Mouse (Mus musculus) embryonic facial prominence, embryonic 14.5 days (tissue): ENCODE results near the gene Eefsec. TPM values are rescaled to one million over a fixed set of nuclear protein-coding genes. Genes with fewer than 3 reads are reported as not detected.

ENCODE experiments used
- ATAC-seq: fragments of 200-750 bp; cut with Nextera tagmentation; 2 replicates; pipeline ENCODE4 v1.8.0; 2017; ENCODE audit warnings: low read depth, moderate number of reproducible peaks, moderate TSS enrichment
- DNase-seq: peaks from one replicate; pipeline ENCODE4 v3.0.0-alpha.2; 2015; ENCODE audit warnings: low spot score
- H3K27ac ChIP-seq: fragments of 300-500 bp; sonication (generic); replicated peaks from 2 replicates; pipeline ENCODE4 v1.5.1; 2014; ENCODE audit warnings: low read depth, mild to moderate bottlenecking, low read length, moderate library complexity
- H3K27me3 ChIP-seq: fragments of 300-500 bp; sonication (generic); replicated peaks from 2 replicates; pipeline ENCODE4 v1.6.1; 2014; ENCODE audit warnings: low read length; ENCODE audit not compliant: control insufficient read depth, insufficient read depth
- H3K36me3 ChIP-seq: fragments of 300-500 bp; sonication (generic); 2 replicates; pipeline ENCODE4 v1.6.1; 2014; ENCODE audit warnings: low read length, mixed read lengths; ENCODE audit not compliant: control insufficient read depth, insufficient read depth
- H3K4me1 ChIP-seq: fragments of 300-500 bp; sonication (generic); 2 replicates; pipeline ENCODE4 v1.6.1; 2014; ENCODE audit warnings: antibody characterized with exemption, low read length; ENCODE audit not compliant: control insufficient read depth, insufficient read depth
- H3K4me2 ChIP-seq: fragments of 300-500 bp; sonication (generic); 2 replicates; pipeline ENCODE4 v1.6.1; 2014; ENCODE audit warnings: low read depth, mild to moderate bottlenecking, low read length, moderate library complexity, mixed read lengths
- H3K4me3 ChIP-seq: fragments of 300-500 bp; sonication (generic); 2 replicates; pipeline ENCODE4 v1.5.1; 2014; ENCODE audit warnings: low read depth, mild to moderate bottlenecking, low read length
- H3K9ac ChIP-seq: fragments of 300-500 bp; sonication (generic); 2 replicates; pipeline ENCODE4 v1.6.1; 2014; ENCODE audit warnings: low read depth, mild to moderate bottlenecking, low read length, moderate library complexity, mixed read lengths
- H3K9me3 ChIP-seq: fragments of 300-500 bp; sonication (generic); 2 replicates; pipeline ENCODE4 v1.6.1; 2016; ENCODE audit warnings: low read length; ENCODE audit not compliant: control insufficient read depth
- WGBS: fragments of 180-500 bp; shearing (Covaris S2); extraction: QIAGEN DNeasy Blood & Tissue Kit; methylation state at CpG from one replicate; pipeline ENCODE4 v1.1.7; 2014; 5-methylcytosine and 5-hydroxymethylcytosine counted together
- polyA plus RNA-seq: library from polyadenylated mRNA; unstranded; fragments of >200 nt; fragmentation: Nextera tagmentation; extraction: Ambion mirVana; gene quantifications from 2 replicates; pipeline ENCODE4 v1.2.1, GENCODE M21; 2014

Gene Eefsec
- polyA plus RNA-seq, 1 experiment from 2014 or later, result 30.2 TPM

DNA sequence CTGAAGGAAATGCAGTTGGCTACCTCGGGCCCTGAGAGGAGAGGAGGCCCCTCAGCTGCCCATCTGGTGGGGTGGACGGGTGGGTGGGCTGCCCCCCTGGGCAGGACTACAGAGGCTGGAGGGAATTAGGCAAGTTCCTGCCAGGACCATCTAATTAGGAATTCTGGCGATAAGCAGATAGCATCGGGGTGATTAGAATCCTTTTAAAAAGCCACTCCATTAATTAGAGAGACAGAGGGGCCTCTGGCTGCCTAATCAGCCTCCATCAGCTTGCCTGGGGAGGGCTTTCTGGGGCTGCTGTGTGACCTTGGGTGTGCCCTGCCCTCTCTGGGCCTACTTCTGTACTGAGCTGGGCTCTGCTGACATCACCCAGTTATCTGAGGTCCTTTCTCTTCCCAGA lies 227.2 kb downstream of the Eefsec start:
- no peak overlapping the region for H3K27ac ChIP-seq
- no peak overlapping the region for H3K4me3 ChIP-seq
- no peak for ATAC-seq
- DNase-seq, result no peak
- no peaks in the 10 kb centered on the region for H3K36me3 ChIP-seq
- no peak overlapping the region for H3K9ac ChIP-seq
- H3K9me3 ChIP-seq, result peaks cover 5% of the 10 kb centered on the region; the same call in 1 of the 2 replicates
- no peaks in the 10 kb centered on the region for H3K27me3 ChIP-seq
- H3K4me2 ChIP-seq, result no peak overlapping the region
- 23% methylated on average over 4 of the region's 4 CpGs for WGBS
- no peaks in the 10 kb centered on the region for H3K4me1 ChIP-seq

DNA sequence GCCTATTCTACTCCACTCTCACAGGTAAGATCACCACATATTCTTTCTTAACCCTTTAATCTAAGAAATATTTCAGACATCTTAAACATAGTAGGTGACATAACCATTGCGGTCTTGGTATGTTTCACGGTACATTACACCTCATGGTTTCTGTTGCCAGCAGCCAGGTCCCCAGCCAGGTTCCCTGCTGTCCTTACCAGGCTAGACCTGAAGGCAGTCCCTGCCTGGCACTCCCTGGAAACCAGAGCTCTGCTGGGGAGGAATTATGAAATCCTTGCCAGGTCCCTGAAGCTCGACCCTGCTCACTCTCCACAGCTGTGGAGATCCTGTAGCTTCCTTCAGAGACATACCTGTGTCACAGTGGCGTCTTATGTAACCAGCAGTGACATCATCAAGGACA lies 230.1 kb downstream of the Eefsec start:
- no peak for DNase-seq
- no peak overlapping the region for H3K4me2 ChIP-seq
- H3K27me3 ChIP-seq, result no peaks in the 10 kb centered on the region
- WGBS, result 69% methylated on average over 4 of the region's 4 CpGs
- no peak overlapping the region for H3K9ac ChIP-seq
- ATAC-seq, result no peak
- no peak overlapping the region for H3K4me3 ChIP-seq
- H3K4me1 ChIP-seq, result no peaks in the 10 kb centered on the region
- H3K9me3 ChIP-seq, result peaks cover 5% of the 10 kb centered on the region; the same call in 1 of the 2 replicates
- no peaks in the 10 kb centered on the region for H3K36me3 ChIP-seq
- no peak overlapping the region for H3K27ac ChIP-seq

DNA sequence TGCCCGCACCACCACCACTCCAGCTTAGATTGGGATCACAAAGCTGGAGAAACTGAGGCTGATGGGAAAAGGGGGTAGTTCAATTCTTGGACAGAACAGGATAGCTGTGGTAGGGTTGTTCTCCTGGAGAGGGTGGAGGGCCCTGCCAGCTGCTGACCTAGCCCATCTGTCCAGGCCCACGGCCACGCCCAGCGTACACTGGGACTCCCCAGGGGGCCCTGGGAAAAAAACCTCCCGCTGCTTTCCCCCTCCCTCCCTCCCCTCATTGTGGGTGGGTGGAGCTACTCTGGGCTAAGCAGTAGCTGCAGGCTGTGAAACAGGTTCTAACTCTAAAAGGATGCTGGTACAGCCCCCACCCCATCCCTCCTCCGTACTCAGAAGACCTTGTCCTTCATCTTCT lies 230.5 kb downstream of the Eefsec start:
- 63% methylated on average over 2 of the region's 6 CpGs for WGBS
- DNase-seq, result no peak
- H3K4me2 ChIP-seq, result no peak overlapping the region
- H3K27me3 ChIP-seq, result no peaks in the 10 kb centered on the region
- H3K4me1 ChIP-seq, result no peaks in the 10 kb centered on the region
- no peak overlapping the region for H3K27ac ChIP-seq
- no peak overlapping the region for H3K4me3 ChIP-seq
- no peak for ATAC-seq
- H3K9ac ChIP-seq, result no peak overlapping the region
- no peaks in the 10 kb centered on the region for H3K36me3 ChIP-seq
- peaks cover 5% of the 10 kb centered on the region; the same call in 1 of the 2 replicates for H3K9me3 ChIP-seq

DNA sequence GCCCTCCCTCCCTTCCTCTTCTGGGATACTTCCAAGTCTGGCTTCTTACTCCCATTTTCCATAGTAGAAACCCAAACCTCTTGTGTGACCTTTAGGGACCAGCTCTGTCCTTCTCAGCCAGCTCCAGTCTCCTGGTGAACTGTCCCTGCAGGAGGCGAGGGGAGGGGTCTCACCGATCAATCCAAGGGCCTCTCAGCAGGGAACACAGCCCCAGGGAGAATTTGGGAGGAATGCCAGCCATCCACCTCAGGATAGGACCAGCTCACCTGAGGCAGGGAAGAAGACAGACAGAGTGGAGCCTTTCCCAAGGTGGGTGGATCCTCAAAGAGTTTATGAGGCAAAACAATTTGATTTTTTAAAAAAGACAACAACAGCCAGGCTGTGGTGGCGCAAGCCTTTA lies 236.2 kb downstream of the Eefsec start:
- 56% methylated on average over 3 of the region's 3 CpGs for WGBS
- H3K27me3 ChIP-seq, result peaks cover 18% of the 10 kb centered on the region
- no peaks in the 10 kb centered on the region for H3K36me3 ChIP-seq
- no peaks in the 10 kb centered on the region for H3K4me1 ChIP-seq
- ATAC-seq, result no peak
- no peak overlapping the region for H3K4me3 ChIP-seq
- H3K9me3 ChIP-seq, result no peaks in the 10 kb centered on the region
- H3K4me2 ChIP-seq, result no peak overlapping the region
- DNase-seq, result no peak
- H3K27ac ChIP-seq, result no peak overlapping the region
- no peak overlapping the region for H3K9ac ChIP-seq

DNA sequence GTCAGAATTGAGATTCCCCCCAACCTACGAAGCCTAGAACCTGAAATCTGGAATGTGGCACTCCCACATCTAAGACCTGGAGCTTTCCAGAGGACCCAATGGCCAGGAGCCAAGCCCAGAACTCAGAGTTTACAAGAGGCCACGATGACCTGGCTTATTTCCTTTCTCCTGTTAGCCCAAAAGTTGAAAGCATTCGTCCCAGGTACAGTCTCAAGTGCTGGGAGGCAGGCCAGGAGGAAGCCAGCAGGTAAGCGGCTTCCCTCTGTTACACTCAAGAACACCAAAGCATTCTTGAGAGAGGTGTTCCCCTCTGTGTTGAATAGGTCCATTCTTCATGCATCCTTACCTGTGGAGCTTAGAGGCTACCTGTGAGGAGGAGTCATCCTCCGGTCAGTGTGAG lies 236.9 kb downstream of the Eefsec start:
- H3K4me3 ChIP-seq, result no peak overlapping the region
- peaks cover 26% of the 10 kb centered on the region for H3K27me3 ChIP-seq
- H3K4me2 ChIP-seq, result no peak overlapping the region
- ATAC-seq, result no peak
- no peak overlapping the region for H3K9ac ChIP-seq
- WGBS, result 73% methylated on average over 5 of the region's 5 CpGs
- no peak for DNase-seq
- H3K4me1 ChIP-seq, result no peaks in the 10 kb centered on the region
- no peaks in the 10 kb centered on the region for H3K9me3 ChIP-seq
- no peaks in the 10 kb centered on the region for H3K36me3 ChIP-seq
- no peak overlapping the region for H3K27ac ChIP-seq

DNA sequence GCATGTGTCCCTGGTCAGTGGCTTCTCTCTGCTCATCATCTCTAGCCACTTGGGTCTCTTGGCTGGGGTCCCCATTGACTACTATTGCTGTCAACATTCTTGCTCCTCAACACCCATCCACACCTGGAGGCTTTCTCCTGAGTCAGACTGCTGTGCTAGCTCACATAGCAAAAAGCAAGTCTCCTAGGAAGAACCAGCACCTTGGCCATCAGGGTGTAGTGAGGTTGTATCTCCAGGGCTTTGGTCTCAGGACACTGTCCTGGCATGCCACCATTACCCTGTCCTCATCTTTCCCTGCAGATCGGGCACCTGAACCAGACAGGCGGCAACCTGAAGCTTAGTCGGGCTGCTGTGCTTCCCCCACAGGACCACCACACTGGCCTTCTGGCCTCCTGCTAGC lies 238.0 kb downstream of the Eefsec start:
- Histone ChIP-seq H3K4me3 (no peak overlapping the region), H3K9me3 (no peaks in the 10 kb centered on the region), H3K36me3 (no peaks in the 10 kb centered on the region), H3K4me1 (no peaks in the 10 kb centered on the region), H3K9ac (no peak overlapping the region), H3K4me2 (no peak overlapping the region), H3K27me3 (peaks cover 37% of the 10 kb centered on the region), H3K27ac (no peak overlapping the region)
- DNase-seq, result no peak
- WGBS, result 83% methylated on average over 3 of the region's 3 CpGs
- ATAC-seq, result no peak

DNA sequence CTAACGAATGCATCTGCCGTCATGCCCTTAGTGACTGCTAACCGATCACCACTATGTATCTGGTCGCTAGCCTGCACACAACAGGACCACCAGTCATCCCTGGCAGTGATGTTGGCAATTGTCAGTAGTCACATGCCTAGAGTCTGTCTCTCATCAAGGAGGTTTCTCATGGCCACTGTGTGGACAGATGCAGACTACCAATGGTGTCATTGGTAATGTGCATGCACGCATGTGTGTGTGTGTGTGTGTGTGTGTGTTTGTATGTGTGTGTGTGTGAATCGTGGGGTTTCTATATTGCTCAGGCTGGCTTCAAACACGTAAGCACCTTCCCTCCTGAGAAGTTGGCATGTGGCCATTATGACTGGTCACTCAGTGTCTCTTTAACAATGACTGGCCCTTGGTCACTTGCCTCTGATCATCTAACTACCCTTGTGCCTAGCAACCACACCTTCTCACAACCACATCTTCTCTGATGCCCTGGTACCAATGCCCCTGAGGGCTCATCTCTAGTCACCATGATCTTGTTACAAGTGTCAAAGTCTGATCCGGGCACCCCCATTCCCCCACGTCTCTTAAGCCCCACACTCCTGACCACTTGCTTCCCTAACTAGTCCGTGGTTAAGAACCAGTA lies 238.8 kb downstream of the Eefsec start:
- Histone ChIP-seq H3K27me3 (peaks cover 44% of the 10 kb centered on the region), H3K9me3 (no peaks in the 10 kb centered on the region), H3K36me3 (no peaks in the 10 kb centered on the region), H3K4me2 (no peak overlapping the region), H3K27ac (no peak overlapping the region), H3K9ac (no peak overlapping the region), H3K4me3 (no peak overlapping the region), H3K4me1 (no peaks in the 10 kb centered on the region)
- WGBS, result 82% methylated on average over 10 of the region's 10 CpGs
- no peak for ATAC-seq
- DNase-seq, result no peak

Other genes with a start within 250 kb of the Eefsec start
- not detected in 2 replicates for gene Dnajb8, start 224.3 kb downstream of the Eefsec start, polyA plus RNA-seq
- gene Ruvbl1, start 18.9 kb upstream of the Eefsec start, polyA plus RNA-seq, result 118 and 131 TPM in 2 replicates
- gene Sec61a1, start 72.4 kb upstream of the Eefsec start, polyA plus RNA-seq, result 268 and 278 TPM in 2 replicates
- 3.7 TPM in 2 replicates for gene Kbtbd12, start 191.4 kb upstream of the Eefsec start, polyA plus RNA-seq